Mouse (Mus musculus) heart, embryonic 16.5 days (tissue): Measurements from ENCODE around the gene Kif3b. TPM values are rescaled to one million over a fixed set of nuclear protein-coding genes. Genes with fewer than 3 reads are reported as not detected.
"Not testable (repeated sequence)": the region's sequence is repeated elsewhere in the genome, so short reads cannot be mapped to it uniquely, and the experiment has no call there.

Experiments
- ATAC-seq: fragments of 200-750 bp; cut with Nextera tagmentation; replicated peaks from 2 replicates; pipeline ENCODE4 v1.8.0; 2017; ENCODE audit warnings: moderate number of reproducible peaks; ENCODE audit not compliant: insufficient read depth, low FRiP score; ENCODE audit errors: extremely low read depth
- H3K27ac ChIP-seq: fragments of 300-500 bp; sonication (generic); 2 replicates; pipeline ENCODE4 v1.5.1; 2014; ENCODE audit warnings: mild to moderate bottlenecking, low read length, control low read depth, moderate library complexity
- H3K27me3 ChIP-seq: fragments of 300-500 bp; sonication (generic); 2 replicates; pipeline ENCODE4 v1.6.1; 2014; ENCODE audit warnings: low read length, mixed read lengths; ENCODE audit not compliant: control insufficient read depth, insufficient read depth
- H3K36me3 ChIP-seq: fragments of 300-500 bp; sonication (generic); 2 replicates; pipeline ENCODE4 v1.6.1; 2014; ENCODE audit not compliant: control insufficient read depth, insufficient read depth
- H3K4me1 ChIP-seq: fragments of 300-500 bp; sonication (generic); 2 replicates; pipeline ENCODE4 v1.6.1; 2014; ENCODE audit warnings: low read length, mixed read lengths; ENCODE audit not compliant: control insufficient read depth, insufficient read depth
- H3K4me2 ChIP-seq: fragments of 300-500 bp; sonication (generic); 2 replicates; pipeline ENCODE4 v1.6.1; 2014; ENCODE audit warnings: low read depth, mild to moderate bottlenecking, control low read depth, low read length
- H3K4me3 ChIP-seq: fragments of 300-500 bp; sonication (generic); 2 replicates; pipeline ENCODE4 v1.5.1; 2014; ENCODE audit warnings: mild to moderate bottlenecking, control low read depth, low read length
- H3K9ac ChIP-seq: fragments of 300-500 bp; sonication (generic); 2 replicates; pipeline ENCODE4 v1.6.1; 2014; ENCODE audit warnings: low read length, control low read depth
- H3K9me3 ChIP-seq: fragments of 300-500 bp; sonication (generic); replicated peaks from 2 replicates; pipeline ENCODE4 v1.6.1; 2016; ENCODE audit warnings: low read length; ENCODE audit not compliant: control insufficient read depth
- WGBS: fragments of 180-500 bp; shearing (Covaris S2); extraction: QIAGEN DNeasy Blood & Tissue Kit; methylation state at CpG from one replicate; pipeline ENCODE4 v1.1.7; 2014; 5-methylcytosine and 5-hydroxymethylcytosine counted together
- polyA plus RNA-seq: library from polyadenylated mRNA; unstranded; fragments of >200 nt; fragmentation: Nextera tagmentation; extraction: Ambion mirVana; gene quantifications from 2 replicates; pipeline ENCODE4 v1.2.1, GENCODE M21; 2015

Gene Kif3b
- polyA plus RNA-seq, 1 experiment from 2014 or later = 5.4 TPM

- H3K27ac ChIP-seq, H3K4me1 ChIP-seq, H3K36me3 ChIP-seq, H3K9me3 ChIP-seq, H3K4me2 ChIP-seq, H3K4me3 ChIP-seq, ATAC-seq, H3K9ac ChIP-seq, H3K27me3 ChIP-seq: not testable (repeated sequence)
- WGBS = 48% methylated on average over 8 of the region's 8 CpGs
Measured at GRCm38 (mm10) chr2:153270231-153270915, 20.8 kb upstream of the Kif3b start.

- not testable (repeated sequence) for H3K9me3 ChIP-seq, H3K9ac ChIP-seq, H3K4me2 ChIP-seq, H3K36me3 ChIP-seq, H3K4me3 ChIP-seq, H3K4me1 ChIP-seq, H3K27ac ChIP-seq, H3K27me3 ChIP-seq
- ATAC-seq = peak; percentile 41; the same call in 1 of the 2 replicates
- 59% methylated on average over 6 of the region's 6 CpGs for WGBS
Measured at GRCm38 (mm10) chr2:153274200-153274918, 16.9 kb upstream of the Kif3b start.

GRCm38 (mm10) chr2:153274919-153275247, 16.3 kb upstream of the Kif3b start:
- Histone ChIP-seq H3K4me2 (no peak overlapping the region), H3K4me3 (no peak overlapping the region), H3K36me3 (no peaks in the 10 kb centered on the region), H3K4me1 (peaks cover 2% of the 10 kb centered on the region; the same call in 1 of the 2 replicates), H3K27ac (no peak overlapping the region), H3K9me3 (no peaks in the 10 kb centered on the region), H3K27me3 (no peaks in the 10 kb centered on the region), H3K9ac (no peak overlapping the region)
- 78% methylated on average over 6 of the region's 6 CpGs for WGBS
- ATAC-seq = no peak

- not testable (repeated sequence) for H3K27me3 ChIP-seq, ATAC-seq, H3K36me3 ChIP-seq, H3K4me3 ChIP-seq, H3K27ac ChIP-seq, H3K9ac ChIP-seq, H3K9me3 ChIP-seq, H3K4me1 ChIP-seq, H3K4me2 ChIP-seq
- 68% methylated on average over 3 of the region's 3 CpGs for WGBS
Measured at GRCm38 (mm10) chr2:153275577-153275976, 15.6 kb upstream of the Kif3b start.

- H3K9ac ChIP-seq = no peak overlapping the region
- H3K4me2 ChIP-seq = no peak overlapping the region
- WGBS = 89% methylated on average over 8 of the region's 8 CpGs
Measured at GRCm38 (mm10) chr2:153276440-153276839, 14.8 kb upstream of the Kif3b start.

GRCm38 (mm10) chr2:153276846-153277245, 14.4 kb upstream of the Kif3b start:
- H3K27ac ChIP-seq, H3K4me3 ChIP-seq, ATAC-seq, H3K36me3 ChIP-seq, H3K27me3 ChIP-seq, H3K9me3 ChIP-seq, H3K4me1 ChIP-seq, H3K4me2 ChIP-seq, H3K9ac ChIP-seq: not testable (repeated sequence)
- 87% methylated on average over 5 of the region's 5 CpGs for WGBS

More at GRCm38 (mm10) chr2:153276440-153276839, 14.8 kb upstream of the Kif3b start:
- no peak overlapping the region for H3K4me3 ChIP-seq
- no peaks in the 10 kb centered on the region for H3K4me1 ChIP-seq
- no peaks in the 10 kb centered on the region for H3K36me3 ChIP-seq
- H3K27ac ChIP-seq = no peak overlapping the region
- no peaks in the 10 kb centered on the region for H3K9me3 ChIP-seq
- ATAC-seq = no peak
- H3K27me3 ChIP-seq = no peaks in the 10 kb centered on the region

- no peak overlapping the region for H3K4me3 ChIP-seq
- no peak for ATAC-seq
- WGBS = 87% methylated on average over 5 of the region's 5 CpGs
- no peak overlapping the region for H3K27ac ChIP-seq
- no peak overlapping the region for H3K4me2 ChIP-seq
- H3K27me3 ChIP-seq = no peaks in the 10 kb centered on the region
- H3K36me3 ChIP-seq = no peaks in the 10 kb centered on the region
- H3K9me3 ChIP-seq = no peaks in the 10 kb centered on the region
- no peak overlapping the region for H3K9ac ChIP-seq
- no peaks in the 10 kb centered on the region for H3K4me1 ChIP-seq
Measured at GRCm38 (mm10) chr2:153278357-153278756, 12.9 kb upstream of the Kif3b start.

GRCm38 (mm10) chr2:153283919-153284318, 7.3 kb upstream of the Kif3b start:
- H3K27me3 ChIP-seq = no peaks in the 10 kb centered on the region
- H3K9ac ChIP-seq = no peak overlapping the region
- H3K4me1 ChIP-seq = peaks cover 3% of the 10 kb centered on the region; the same call in 1 of the 2 replicates
- no peak for ATAC-seq
- H3K4me3 ChIP-seq = no peak overlapping the region
- no peaks in the 10 kb centered on the region for H3K36me3 ChIP-seq
- no peak overlapping the region for H3K27ac ChIP-seq
- no peaks in the 10 kb centered on the region for H3K9me3 ChIP-seq
- 85% methylated on average over 6 of the region's 6 CpGs for WGBS
- no peak overlapping the region for H3K4me2 ChIP-seq

GRCm38 (mm10) chr2:153286524-153286923, 4.7 kb upstream of the Kif3b start:
- no peak for ATAC-seq
- 79% methylated on average over 4 of the region's 4 CpGs for WGBS
- H3K9me3 ChIP-seq = no peaks in the 10 kb centered on the region
- no peak overlapping the region for H3K9ac ChIP-seq
- H3K4me2 ChIP-seq = no peak overlapping the region
- no peaks in the 10 kb centered on the region for H3K27me3 ChIP-seq
- no peaks in the 10 kb centered on the region for H3K36me3 ChIP-seq
- H3K27ac ChIP-seq = no peak overlapping the region
- no peak overlapping the region for H3K4me3 ChIP-seq
- H3K4me1 ChIP-seq = peaks cover 8% of the 10 kb centered on the region; the same call in 1 of the 2 replicates
